Mouse (Mus musculus) cerebellum, adult 2 months (tissue): ENCODE results near the gene St8sia4.

Experiments
- CTCF ChIP-seq: fragments of 200-500 bp; IDR thresholded peaks from 2 replicates; pipeline ENCODE4 v1.5.1; 2011; ENCODE audit warnings: low read depth, mild to moderate bottlenecking, control low read depth, low read length, moderate library complexity, borderline replicate concordance; ENCODE audit not compliant: insufficient read depth
- POLR2A ChIP-seq: fragments of 200-500 bp; IDR thresholded peaks from 2 replicates; pipeline ENCODE4 v1.6.1; 2011; ENCODE audit warnings: low read length, control low read depth, borderline replicate concordance; ENCODE audit not compliant: insufficient read depth

DNA sequence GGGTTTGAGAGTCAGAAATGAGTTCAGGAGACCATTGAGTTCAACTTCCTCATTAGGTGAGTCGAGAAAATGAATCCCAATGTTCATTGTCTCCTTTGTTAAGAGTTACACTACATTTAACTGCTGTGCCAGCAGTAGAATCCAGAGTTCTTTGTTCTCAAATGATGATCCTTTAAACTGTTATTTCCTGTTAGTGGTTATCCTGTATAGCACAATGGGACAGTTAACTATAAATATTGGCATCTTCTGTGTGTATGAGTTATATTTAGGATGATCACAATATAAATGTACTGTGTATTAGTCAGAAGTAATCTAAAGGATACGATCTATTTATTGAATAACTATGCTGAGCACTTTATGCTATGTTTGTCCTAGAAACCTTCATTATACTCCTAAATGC is 23.1 kb downstream of the St8sia4 start:
- TF ChIP-seq CTCF = no peak
- no peak for TF ChIP-seq POLR2A
